20 mouse cellular contexts compared by ENCODE assay signal in genomic region chr6:64448864-64449355, GRCm38 (mm10).
DNase-seq lines count a peak whose midpoint lies in the region; ATAC-seq and TF ChIP-seq lines count a peak whose summit lies in the region.
"Had no signal": no experiment of that assay in that cellular context is flagged by ENCODE, and none has a peak within 500 bp of the region (broad histone marks: within the 10 kb centered on the region; RNA-seq: fewer than 3 reads in every experiment).

No protein-coding gene starts in this region.

- peak; percentile 32; the same call in 1 of the 2 replicates for ATAC-seq in forebrain, postnatal 0 days
- 0 out of 2 replicates have a peak, but pooled peaks have one; percentile 33 for ATAC-seq in neural tube, embryonic 12.5 days (ENCODE audit: low FRiP score, low read depth)
- no peak for ATAC-seq in neural tube, embryonic 15.5 days (ENCODE audit: low FRiP score)
- ATAC-seq in neural tube, embryonic 14.5 days (ENCODE audit: low read depth), result peak; percentile 54; the same call in 1 of the 2 replicates
- ATAC-seq in megakaryocyte progenitor cell, adult 5-6 weeks (replicated peaks; ENCODE audit: poor library complexity), result no peak
- ATAC-seq: activated CD4-positive, CD25-positive, alpha-beta regulatory T cell, adult 4 months; intestine, embryonic 15.5 days; Patski had no signal

- 47% methylated on average over 4 of the region's 4 CpGs for whole genome bisulfite sequencing in forebrain, postnatal 0 days
- 86% methylated on average over 4 of the region's 4 CpGs for WGBS in forebrain, embryonic 10.5 days
- 32% methylated on average over 4 of the region's 4 CpGs for WGBS in neural tube, embryonic 12.5 days
- WGBS in neural tube, embryonic 15.5 days, result 23% methylated on average over 4 of the region's 4 CpGs
- 18% methylated on average over 4 of the region's 4 CpGs for WGBS in neural tube, embryonic 14.5 days

- H3K4me1 ChIP-seq in forebrain, postnatal 0 days (ENCODE audit: insufficient read depth), result no peaks in the 10 kb centered on the region
- H3K4me1 ChIP-seq in forebrain, embryonic 10.5 days, result no peaks in the 10 kb centered on the region
- peaks cover 8% of the 10 kb centered on the region for H3K4me1 ChIP-seq in neural tube, embryonic 12.5 days
- H3K4me1 ChIP-seq in neural tube, embryonic 15.5 days, result no peaks in the 10 kb centered on the region; the same call in 1 of the 2 replicates
- no peaks in the 10 kb centered on the region for H3K4me1 ChIP-seq in neural tube, embryonic 14.5 days (ENCODE audit: control insufficient read depth, insufficient read depth, low read length)
- H3K4me1 ChIP-seq: embryonic facial prominence, embryonic 13.5 days; heart, embryonic 12.5 days; hindbrain, embryonic 10.5 days; intestine, embryonic 15.5 days had no signal

- DNase-seq in embryo, embryonic 9.5 days (ENCODE audit: extremely low spot score), result peak; percentile 3
- no peak for DNase-seq in embryo, embryonic 10 days (ENCODE audit: low spot score)
- no peak for DNase-seq in forebrain, postnatal 0 days
- no peak for DNase-seq in forebrain, embryonic 10.5 days (ENCODE audit: extremely low spot score, low spot score)
- DNase-seq: adrenal gland, postnatal 14 days; cerebellum, adult 18-20 months; cerebellum, adult 9-11 months; cerebellum, postnatal 36 days; gastrocnemius, postnatal 14 days; kidney, adult 18-20 months had no signal

- H3K36me3 ChIP-seq in forebrain, postnatal 0 days (ENCODE audit: insufficient read depth), result no peaks in the 10 kb centered on the region
- no peaks in the 10 kb centered on the region for H3K36me3 ChIP-seq in forebrain, embryonic 10.5 days (replicated peaks)
- no peaks in the 10 kb centered on the region for H3K36me3 ChIP-seq in neural tube, embryonic 12.5 days
- no peaks in the 10 kb centered on the region for H3K36me3 ChIP-seq in neural tube, embryonic 15.5 days
- H3K36me3 ChIP-seq in neural tube, embryonic 14.5 days (ENCODE audit: control insufficient read depth, insufficient read depth, low read length), result no peaks in the 10 kb centered on the region
- H3K36me3 ChIP-seq: embryonic facial prominence, embryonic 13.5 days; heart, embryonic 12.5 days; hindbrain, embryonic 10.5 days; intestine, embryonic 15.5 days had no signal

- H3K27me3 ChIP-seq in forebrain, postnatal 0 days (ENCODE audit: insufficient read depth, low read length), result no peaks in the 10 kb centered on the region
- H3K27me3 ChIP-seq in forebrain, embryonic 10.5 days (ENCODE audit: poor library complexity, severe bottlenecking), result no peaks in the 10 kb centered on the region
- no peaks in the 10 kb centered on the region for H3K27me3 ChIP-seq in neural tube, embryonic 12.5 days (replicated peaks)
- H3K27me3 ChIP-seq in neural tube, embryonic 15.5 days (replicated peaks), result no peaks in the 10 kb centered on the region
- no peaks in the 10 kb centered on the region for H3K27me3 ChIP-seq in neural tube, embryonic 14.5 days (ENCODE audit: control insufficient read depth, insufficient read depth, low read length)
- H3K27me3 ChIP-seq: embryonic facial prominence, embryonic 13.5 days; heart, embryonic 12.5 days; intestine, embryonic 15.5 days; Patski had no signal

- H3K27ac ChIP-seq in forebrain, postnatal 0 days (ENCODE audit: low read depth, low read length), result no peak overlapping the region
- no peak overlapping the region for H3K27ac ChIP-seq in forebrain, embryonic 10.5 days
- H3K27ac ChIP-seq in neural tube, embryonic 12.5 days, result no peak overlapping the region
- H3K27ac ChIP-seq in neural tube, embryonic 15.5 days (replicated peaks), result no peak overlapping the region
- no peak overlapping the region for H3K27ac ChIP-seq in neural tube, embryonic 14.5 days (ENCODE audit: low read depth, low read length)
- H3K27ac ChIP-seq: embryonic facial prominence, embryonic 13.5 days; hindbrain, embryonic 10.5 days; intestine, embryonic 15.5 days had no signal

- no peak overlapping the region for H3K4me3 ChIP-seq in forebrain, postnatal 0 days (ENCODE audit: low read depth, low read length)
- no peak overlapping the region for H3K4me3 ChIP-seq in forebrain, embryonic 10.5 days
- H3K4me3 ChIP-seq in neural tube, embryonic 12.5 days, result no peak overlapping the region
- H3K4me3 ChIP-seq in neural tube, embryonic 15.5 days (replicated peaks), result no peak overlapping the region
- no peak overlapping the region for H3K4me3 ChIP-seq in neural tube, embryonic 14.5 days (ENCODE audit: low read depth, low read length)
- H3K4me3 ChIP-seq: embryonic facial prominence, embryonic 13.5 days; heart, embryonic 12.5 days; hindbrain, embryonic 10.5 days; intestine, embryonic 15.5 days had no signal

- no peak for TF ChIP-seq CTCF in forebrain, postnatal 0 days (IDR thresholded peaks at IDR 0.05; ENCODE audit: low read depth)

- no peak overlapping the region for H3K4me2 ChIP-seq in forebrain, postnatal 0 days (ENCODE audit: low read depth)
- H3K4me2 ChIP-seq in neural tube, embryonic 12.5 days (replicated peaks), result no peak overlapping the region
- no peak overlapping the region for H3K4me2 ChIP-seq in neural tube, embryonic 15.5 days
- no peak overlapping the region for H3K4me2 ChIP-seq in neural tube, embryonic 14.5 days (ENCODE audit: low read depth, low read length)
- H3K4me2 ChIP-seq: embryonic facial prominence, embryonic 13.5 days; heart, embryonic 12.5 days; intestine, embryonic 15.5 days had no signal

- no peak overlapping the region for H3K9ac ChIP-seq in forebrain, postnatal 0 days
- H3K9ac ChIP-seq in neural tube, embryonic 12.5 days, result no peak overlapping the region
- no peak overlapping the region for H3K9ac ChIP-seq in neural tube, embryonic 15.5 days (replicated peaks)
- no peak overlapping the region for H3K9ac ChIP-seq in neural tube, embryonic 14.5 days (replicated peaks; ENCODE audit: low read depth, low read length)
- H3K9ac ChIP-seq: embryonic facial prominence, embryonic 13.5 days; heart, embryonic 12.5 days; intestine, embryonic 15.5 days had no signal

- no peaks in the 10 kb centered on the region for H3K9me3 ChIP-seq in forebrain, postnatal 0 days (ENCODE audit: low read length)
- H3K9me3 ChIP-seq in forebrain, embryonic 10.5 days, result no peaks in the 10 kb centered on the region
- H3K9me3 ChIP-seq in neural tube, embryonic 12.5 days, result no peaks in the 10 kb centered on the region
- H3K9me3 ChIP-seq in neural tube, embryonic 15.5 days (replicated peaks), result no peaks in the 10 kb centered on the region
- H3K9me3 ChIP-seq in neural tube, embryonic 14.5 days (ENCODE audit: control insufficient read depth, low read length), result no peaks in the 10 kb centered on the region
- H3K9me3 ChIP-seq: embryonic facial prominence, embryonic 13.5 days; heart, embryonic 12.5 days; hindbrain, embryonic 10.5 days; intestine, embryonic 15.5 days had no signal

Comparison
In these comparisons a context has a peak if more than half of its experiments do, and no peak if none do; other contexts are left out.
1. ATAC-seq: peak in forebrain, postnatal 0 days (single experiment), neural tube, embryonic 12.5 days (single experiment) and neural tube, embryonic 14.5 days (single experiment); none in neural tube, embryonic 15.5 days (single experiment) and megakaryocyte progenitor cell, adult 5-6 weeks (single experiment).